Mouse (Mus musculus): ENCODE data around the gene Mcoln2.

- no peak for TF ChIP-seq CTCF (IDR thresholded peaks at IDR 0.05 in 2 of 3, conservative IDR thresholded peaks at IDR 0.05 in 1 of 3; ENCODE audit: control insufficient read depth in 1 of 3, insufficient read depth in 1 of 3, low read depth in 2 of 3, low read length in 3 of 3, poor library complexity in 1 of 3, severe bottlenecking in 1 of 3)
- TF ChIP-seq POLR2A (IDR thresholded peaks at IDR 0.05; ENCODE audit: control insufficient read depth in 1 of 2, insufficient read depth in 1 of 2, low read depth in 1 of 2, low read length in 2 of 2, poor library complexity in 1 of 2) = no peak
- no peak for TF ChIP-seq NRF1 (IDR thresholded peaks at IDR 0.05; ENCODE audit: insufficient read depth, low read depth, low read length, poor library complexity, severe bottlenecking)
- no peak for TF ChIP-seq GATA1 (IDR thresholded peaks at IDR 0.05; ENCODE audit: low read depth, low read length)
- no peak for TF ChIP-seq TAL1 (IDR thresholded peaks at IDR 0.05; ENCODE audit: low read length)
- no peak for TF ChIP-seq E2F4 (IDR thresholded peaks at IDR 0.05; ENCODE audit: borderline replicate concordance, low read depth, low read length)
- no peak for TF ChIP-seq KAT2A (conservative IDR thresholded peaks at IDR 0.05; ENCODE audit: low read depth, low read length)
- no peak for TF ChIP-seq CHD1 (IDR thresholded peaks at IDR 0.05; ENCODE audit: low read depth, low read length)
- peak; percentile 48 to 67; a peak in 3 of 4 replicates for TF ChIP-seq EP300 (IDR thresholded peaks at IDR 0.05; ENCODE audit: low read depth in 1 of 2, low read length in 2 of 2)
- TF ChIP-seq MAZ (IDR thresholded peaks at IDR 0.05; ENCODE audit: low read depth, low read length) = no peak
- TF ChIP-seq UBTF (IDR thresholded peaks at IDR 0.05; ENCODE audit: borderline replicate concordance, insufficient read depth, low read depth, low read length) = no peak
- no peak for TF ChIP-seq CHD2 (IDR thresholded peaks at IDR 0.05; ENCODE audit: low read length)
- TF ChIP-seq POLR2AphosphoS2 (IDR thresholded peaks at IDR 0.05; ENCODE audit: low read length) = no peak
Measured at GRCm38 (mm10) chr3:146110358-146110757, 39.3 kb upstream of the Mcoln2 start.
